Mouse (Mus musculus) A20 (cell line): ENCODE results near the gene Cttnbp2.
"Not testable (repeated sequence)": the region's sequence is repeated elsewhere in the genome, so short reads cannot be mapped to it uniquely, and the experiment has no call there.

Experiments
- DNase-seq: peaks from one replicate; pipeline ENCODE4 v3.0.0-alpha.2; 2011; ENCODE audit warnings: low read depth, low spot score

Cttnbp2 gene

GRCm38 (mm10) chr6:18420660-18421059 lies 94.0 kb downstream of the Cttnbp2 start:
- DNase-seq: no peak

- no peak for DNase-seq
These were observed 96.7 kb downstream of the Cttnbp2 start for GRCm38 (mm10) chr6:18417866-18418454.

DNA sequence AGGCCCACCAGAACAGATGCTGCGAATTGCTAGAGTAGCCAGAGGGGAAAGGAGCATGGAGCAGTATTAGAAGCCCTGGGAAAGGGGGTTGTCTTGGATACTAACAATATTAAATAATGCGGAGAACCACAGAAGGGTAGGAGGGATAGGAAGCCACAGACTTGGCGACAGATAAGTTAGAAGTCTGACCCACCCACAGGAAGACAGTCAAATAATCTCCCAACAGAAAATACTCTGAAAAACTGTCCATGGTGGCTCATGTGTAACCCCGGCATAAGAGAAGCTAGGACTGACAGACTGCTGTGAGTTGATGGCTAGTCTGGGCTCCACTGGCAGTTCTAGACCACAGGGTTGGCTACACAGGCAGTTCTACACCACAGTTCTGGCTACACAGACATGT lies 98.7 kb downstream of the Cttnbp2 start:
- no peak for DNase-seq

GRCm38 (mm10) chr6:18411505-18412225 lies 103.0 kb downstream of the Cttnbp2 start:
- DNase-seq: no peak

DNA sequence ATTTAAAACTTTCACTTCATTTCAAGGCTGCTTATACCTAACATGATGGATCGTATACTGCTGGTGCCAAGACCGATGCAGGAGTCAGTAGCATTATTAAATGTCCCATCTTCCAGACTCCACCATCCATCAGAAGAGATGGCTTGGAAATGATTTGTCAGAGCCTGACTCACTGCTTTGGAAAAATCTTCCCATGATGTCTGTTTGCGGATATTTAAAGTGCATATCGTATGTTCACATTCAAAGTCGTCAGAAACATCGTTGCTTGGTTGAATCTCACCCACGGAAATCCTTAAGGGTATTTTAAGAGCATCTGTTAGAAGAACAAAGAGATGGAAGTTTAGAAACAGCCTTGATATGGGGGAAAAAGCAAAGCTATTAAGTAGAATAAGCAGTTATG lies 106.2 kb downstream of the Cttnbp2 start:
- no peak for DNase-seq

DNA sequence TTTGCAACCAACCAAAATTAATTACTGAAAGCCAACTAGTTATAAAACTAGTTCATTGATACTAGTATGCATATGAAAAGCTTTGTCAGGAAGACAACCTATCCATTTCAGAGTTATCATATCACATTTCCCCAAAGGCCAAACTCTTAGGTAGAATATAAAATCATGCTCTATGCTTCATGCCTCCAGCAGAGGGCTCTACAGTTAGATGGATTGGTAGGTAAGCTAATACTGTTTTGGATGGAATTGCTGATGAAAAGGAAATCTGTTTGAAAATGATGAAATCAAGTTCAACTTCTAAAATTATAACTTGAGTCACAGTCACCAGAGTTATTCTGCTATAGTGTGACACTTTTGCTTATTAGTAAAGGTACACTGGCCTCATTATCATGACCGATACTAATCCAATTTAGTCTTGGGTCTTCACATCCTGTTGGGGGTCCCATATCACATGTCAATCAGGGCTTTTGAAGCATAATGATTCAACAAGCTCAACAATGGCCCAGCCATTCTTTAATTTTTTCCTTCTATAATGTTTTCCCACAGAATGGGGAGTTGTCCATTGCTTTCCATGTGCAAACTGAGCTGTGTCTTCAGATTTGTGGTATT lies 113.5 kb downstream of the Cttnbp2 start:
- no peak for DNase-seq

- no peak for DNase-seq
These were observed 133.3 kb downstream of the Cttnbp2 start for GRCm38 (mm10) chr6:18381380-18381779.

- no peak for DNase-seq
These were observed 134.1 kb downstream of the Cttnbp2 start for GRCm38 (mm10) chr6:18380300-18381202.

GRCm38 (mm10) chr6:18377755-18378154 lies 136.9 kb downstream of the Cttnbp2 start:
- not testable (repeated sequence) for DNase-seq

DNA sequence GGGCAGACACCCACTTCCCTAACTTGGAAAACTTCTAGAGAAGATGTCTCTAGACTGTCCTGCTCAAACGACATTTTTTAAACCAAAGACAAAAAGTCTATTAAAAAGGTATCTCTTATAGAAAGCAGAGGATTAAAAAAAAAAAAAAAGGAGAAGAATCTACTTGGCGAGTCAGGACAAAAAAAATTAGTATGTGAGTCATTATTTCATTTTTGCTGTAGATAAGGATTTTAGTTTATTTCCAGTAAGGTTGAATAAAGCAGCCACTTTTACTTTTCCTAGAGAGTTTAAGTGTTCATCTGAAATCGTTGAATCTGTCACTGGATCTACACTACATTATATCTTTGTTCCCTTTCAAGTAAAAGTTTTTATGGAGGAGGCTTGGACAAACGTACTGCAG lies 139.9 kb downstream of the Cttnbp2 start:
- DNase-seq: no peak

GRCm38 (mm10) chr6:18373652-18374051 lies 141.0 kb downstream of the Cttnbp2 start:
- DNase-seq: no peak

- peak; percentile 29 for DNase-seq
These were observed 142.0 kb downstream of the Cttnbp2 start for GRCm38 (mm10) chr6:18372447-18373228.

- DNase-seq: no peak
These were observed 144.9 kb downstream of the Cttnbp2 start for GRCm38 (mm10) chr6:18369723-18370122.

GRCm38 (mm10) chr6:18369054-18369453 lies 145.6 kb downstream of the Cttnbp2 start:
- no peak for DNase-seq

DNA sequence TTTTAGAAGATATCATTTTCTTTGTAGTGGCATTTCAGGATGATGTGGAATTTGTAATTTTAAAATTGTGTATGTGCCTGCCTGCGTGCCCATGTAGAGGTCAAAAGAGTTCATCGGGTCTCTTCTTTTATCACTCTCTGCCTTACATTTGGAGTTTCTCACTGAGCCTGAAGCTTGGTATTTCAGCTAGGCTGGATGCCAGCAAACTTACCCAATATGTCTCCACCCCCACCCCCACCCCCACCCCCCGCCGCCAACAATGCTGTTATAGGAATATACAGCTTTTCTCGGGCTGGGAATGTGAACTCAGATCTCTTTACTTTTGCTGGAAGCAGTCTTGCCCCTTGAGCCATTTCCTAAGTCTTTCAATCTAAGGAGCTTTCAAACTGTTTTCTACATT lies 152.4 kb downstream of the Cttnbp2 start:
- no peak for DNase-seq

- DNase-seq: no peak
These were observed 153.7 kb downstream of the Cttnbp2 start for GRCm38 (mm10) chr6:18360955-18361354.

- DNase-seq: no peak
These were observed 154.5 kb downstream of the Cttnbp2 start for GRCm38 (mm10) chr6:18360154-18360553.

DNA sequence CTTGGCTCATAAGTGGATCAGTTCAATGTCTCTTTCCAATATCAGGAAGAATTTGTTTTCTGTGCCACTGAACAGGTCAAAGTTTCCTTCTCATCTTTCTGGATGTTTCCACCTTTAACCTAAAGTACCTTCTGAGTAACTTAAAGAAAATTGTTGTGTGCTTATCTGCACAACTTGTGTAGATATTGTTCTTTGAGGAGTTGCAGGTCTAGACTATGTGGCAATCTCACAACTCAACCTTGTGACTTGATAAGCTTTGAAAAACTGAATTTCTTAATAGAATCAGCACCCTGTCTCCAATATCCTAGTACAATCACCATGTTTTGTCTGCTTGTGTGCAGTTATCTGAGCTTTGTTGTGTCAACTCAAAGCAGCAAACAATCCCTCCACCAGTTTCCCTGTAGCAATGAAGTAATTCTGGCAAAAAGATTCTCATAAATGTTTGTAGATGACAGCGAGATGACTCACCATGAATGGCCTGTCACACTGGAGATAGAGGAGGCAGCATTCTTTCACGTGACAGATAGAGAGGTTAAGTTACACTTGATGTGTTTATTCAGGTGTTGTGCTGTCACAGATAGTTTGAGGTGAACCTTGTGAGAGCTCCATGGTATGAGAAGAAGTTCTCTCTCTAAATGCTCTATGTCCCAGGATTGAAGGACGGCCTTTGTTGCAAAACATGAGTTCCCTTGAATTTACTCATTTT lies 165.3 kb downstream of the Cttnbp2 start:
- no peak for DNase-seq

DNA sequence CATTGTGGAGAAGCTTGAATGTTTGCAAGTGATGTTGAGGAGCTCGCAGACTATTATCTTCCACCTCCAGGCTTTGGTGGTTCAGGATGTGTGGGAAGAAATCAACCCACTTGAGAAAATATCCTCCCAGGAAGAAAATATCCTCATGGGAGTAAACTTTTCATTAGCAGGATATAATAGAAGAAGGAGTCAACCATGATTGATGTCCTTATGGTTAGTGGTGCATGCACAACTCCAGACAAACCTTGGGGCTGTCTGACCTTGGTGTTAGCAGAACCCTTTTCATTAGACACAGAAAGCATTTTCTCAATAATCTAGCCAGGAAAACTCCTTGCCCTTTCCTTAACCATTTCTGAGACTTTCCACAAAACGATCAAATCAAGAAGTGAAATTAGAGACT lies 170.4 kb downstream of the Cttnbp2 start:
- DNase-seq: no peak

DNA sequence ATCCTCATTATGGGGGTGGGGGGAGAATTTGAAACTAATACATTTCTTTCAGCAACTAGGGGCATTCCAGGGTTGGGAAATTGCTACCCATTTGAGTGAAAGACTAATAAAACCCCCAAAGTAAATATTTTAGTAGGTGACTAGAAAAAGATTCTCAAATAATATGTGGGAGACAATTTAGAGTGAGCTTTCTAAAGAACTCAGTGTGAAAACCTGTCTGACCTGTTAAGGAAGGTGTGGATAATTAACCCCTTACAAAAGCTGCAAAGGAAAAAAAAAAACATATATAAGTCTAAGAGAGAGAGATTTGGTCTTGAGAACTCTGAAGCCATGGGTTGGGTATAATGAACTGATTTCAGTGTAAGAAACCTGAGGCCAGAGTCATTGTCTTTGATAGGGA lies 176.3 kb downstream of the Cttnbp2 start:
- DNase-seq: no peak

GRCm38 (mm10) chr6:18335393-18335792 lies 179.2 kb downstream of the Cttnbp2 start:
- no peak for DNase-seq
